Mouse (Mus musculus) MEL (cell line): ENCODE results near the gene 6430628N08Rik.

Experiments used
- EP300 ChIP-seq, 2 experiments: IDR thresholded peaks; 2 replicates each; pipeline ENCODE4 v1.6.1; 2011; ENCODE audit warnings: improper control_type of control experiment in 2 of 2, low read length in 2 of 2, low read depth in 1 of 2, mild to moderate bottlenecking in 1 of 2
- KAT2A ChIP-seq: conservative IDR thresholded peaks from 2 replicates; pipeline ENCODE4 v1.6.1; 2012; ENCODE audit warnings: low read depth, low read length, improper control_type of control experiment, inconsistent platforms
- POLR2A ChIP-seq, 2 experiments: IDR thresholded peaks; 2 replicates each; pipeline ENCODE4 v1.6.1; 2011 to 2012; ENCODE audit warnings: low read length in 2 of 2, mild to moderate bottlenecking in 2 of 2, control low read depth in 1 of 2, improper control_type of control experiment in 1 of 2, low read depth in 1 of 2, moderate library complexity in 1 of 2; ENCODE audit not compliant: control insufficient read depth in 1 of 2, insufficient read depth in 1 of 2, poor library complexity in 1 of 2
- TCF12 ChIP-seq: IDR thresholded peaks from 2 replicates; pipeline ENCODE4 v1.6.1; 2014; ENCODE audit warnings: low read depth, mild to moderate bottlenecking, inconsistent platforms, low read length, improper control_type of control experiment, moderate library complexity

GRCm38 (mm10) chr4:115935835-115936581 is 45.5 kb downstream of the 6430628N08Rik start:
- TF ChIP-seq POLR2A (IDR thresholded peaks at IDR 0.05; ENCODE audit: control insufficient read depth in 1 of 2, insufficient read depth in 1 of 2, low read depth in 1 of 2, low read length in 2 of 2, poor library complexity in 1 of 2) = no peak
- TF ChIP-seq EP300 (IDR thresholded peaks at IDR 0.05; ENCODE audit: low read depth in 1 of 2, low read length in 2 of 2) = no peak
- no peak for TF ChIP-seq TCF12
- TF ChIP-seq KAT2A = no peak
